Mouse (Mus musculus): ENCODE data around the gene Id3. TPM values are rescaled to one million over a fixed set of nuclear protein-coding genes. Genes with fewer than 3 reads are reported as not detected.

Gene Id3
- polyA plus RNA-seq, 1 experiment from 2014 or later: 224 TPM

DNA sequence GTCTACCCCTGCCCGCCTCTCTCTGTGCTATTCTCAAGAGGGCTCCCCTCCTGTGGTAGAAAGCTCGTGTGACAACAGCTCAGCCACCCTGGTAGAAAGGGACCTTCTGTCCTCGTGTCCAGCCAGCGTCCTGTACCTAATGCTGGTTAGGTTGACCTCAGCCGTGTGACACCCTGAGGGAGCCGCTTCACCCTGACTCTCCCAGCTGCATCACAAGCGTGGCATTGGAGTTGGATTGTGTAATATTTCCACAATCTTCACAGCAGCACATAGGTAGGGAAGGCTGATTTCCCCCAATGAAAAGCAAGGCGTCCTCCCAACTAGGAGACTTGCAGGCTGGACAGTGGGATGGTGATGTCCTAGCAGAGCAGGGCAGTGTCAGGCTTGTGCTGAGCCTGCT, 43.0 kb downstream of the Id3 start:
- Histone ChIP-seq H3K36me3 (ENCODE audit: control insufficient read depth, insufficient read depth, low read length) (no peaks in the 10 kb centered on the region), H3K4me1 (replicated peaks; ENCODE audit: control insufficient read depth, insufficient read depth) (no peaks in the 10 kb centered on the region), H3K27me3 (ENCODE audit: control insufficient read depth, insufficient read depth, low read length) (no peaks in the 10 kb centered on the region), H3K9ac (ENCODE audit: low read length) (no peak overlapping the region), H3K4me3 (ENCODE audit: low read depth, low read length) (no peak overlapping the region), H3K9me3 (ENCODE audit: control insufficient read depth, low read length) (no peaks in the 10 kb centered on the region), H3K4me2 (replicated peaks; ENCODE audit: low read depth) (no peak overlapping the region), H3K27ac (replicated peaks) (no peak overlapping the region)
- ATAC-seq (ENCODE audit: low FRiP score, low TSS enrichment) (no peak), DNase-seq (ENCODE audit: low spot score) (no peak)
- 84% methylated on average over 8 of the region's 8 CpGs for WGBS
- no peak for TF ChIP-seq CTCF (IDR thresholded peaks at IDR 0.05; ENCODE audit: low read depth)
- TF ChIP-seq EP300 (optimal IDR thresholded peaks at IDR 0.05): no peak

DNA sequence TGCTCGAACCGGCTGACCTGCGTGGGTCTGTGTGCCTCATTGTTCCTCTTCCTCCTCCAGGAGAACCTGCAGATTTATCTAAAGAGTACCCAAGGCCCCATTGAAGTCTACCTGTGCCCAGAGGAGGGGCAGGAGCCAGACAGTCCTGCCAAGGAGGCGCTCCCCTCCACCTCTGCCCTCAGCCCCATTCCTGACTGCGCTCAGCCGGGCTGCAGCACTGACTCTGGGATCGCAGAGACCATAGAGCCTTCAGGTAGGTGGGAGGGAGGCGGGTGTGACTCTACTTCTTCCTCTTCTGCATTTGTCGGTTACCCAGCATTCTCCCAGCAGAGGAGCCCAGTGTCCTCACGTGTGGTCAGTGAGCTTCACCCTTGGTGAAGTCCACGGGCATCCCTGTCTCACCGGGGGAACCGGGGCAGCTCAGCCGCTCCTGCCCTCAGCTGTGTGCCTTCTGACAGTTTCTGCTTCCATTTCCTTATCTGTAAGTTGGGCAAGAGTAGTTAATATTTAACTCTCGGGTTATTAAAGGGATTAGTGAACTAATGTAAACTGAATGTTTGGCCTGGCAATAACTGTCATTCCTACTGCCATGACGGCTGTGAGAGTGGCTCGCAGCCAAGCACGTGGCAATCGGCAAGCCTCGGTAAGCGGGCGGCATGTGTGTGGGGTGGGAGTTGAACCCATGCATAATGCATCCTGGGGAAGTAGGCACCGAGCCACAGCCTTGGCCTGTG, 43.6 kb downstream of the Id3 start:
- no peaks in the 10 kb centered on the region for H3K9me3 ChIP-seq (ENCODE audit: control insufficient read depth, low read length)
- no peaks in the 10 kb centered on the region for H3K27me3 ChIP-seq (ENCODE audit: control insufficient read depth, insufficient read depth, low read length)
- peak; percentile 63 for ATAC-seq (ENCODE audit: low FRiP score, low TSS enrichment)
- DNase-seq (ENCODE audit: low spot score): peak; percentile 82
- no peak overlapping the region for H3K9ac ChIP-seq (ENCODE audit: low read length)
- no peak overlapping the region for H3K4me3 ChIP-seq (ENCODE audit: low read depth, low read length)
- H3K4me1 ChIP-seq (replicated peaks; ENCODE audit: control insufficient read depth, insufficient read depth): no peaks in the 10 kb centered on the region
- H3K36me3 ChIP-seq (ENCODE audit: control insufficient read depth, insufficient read depth, low read length): no peaks in the 10 kb centered on the region
- no peak for TF ChIP-seq CTCF (IDR thresholded peaks at IDR 0.05; ENCODE audit: low read depth)
- TF ChIP-seq EP300 (optimal IDR thresholded peaks at IDR 0.05): no peak
- 0 out of 2 replicates have a peak overlapping the region, but pooled peaks have one; percentile 20 for H3K4me2 ChIP-seq (replicated peaks; ENCODE audit: low read depth)
- H3K27ac ChIP-seq (replicated peaks): no peak overlapping the region; the same call in 1 of the 2 replicates
- WGBS: 47% methylated on average over 23 of the region's 23 CpGs

DNA sequence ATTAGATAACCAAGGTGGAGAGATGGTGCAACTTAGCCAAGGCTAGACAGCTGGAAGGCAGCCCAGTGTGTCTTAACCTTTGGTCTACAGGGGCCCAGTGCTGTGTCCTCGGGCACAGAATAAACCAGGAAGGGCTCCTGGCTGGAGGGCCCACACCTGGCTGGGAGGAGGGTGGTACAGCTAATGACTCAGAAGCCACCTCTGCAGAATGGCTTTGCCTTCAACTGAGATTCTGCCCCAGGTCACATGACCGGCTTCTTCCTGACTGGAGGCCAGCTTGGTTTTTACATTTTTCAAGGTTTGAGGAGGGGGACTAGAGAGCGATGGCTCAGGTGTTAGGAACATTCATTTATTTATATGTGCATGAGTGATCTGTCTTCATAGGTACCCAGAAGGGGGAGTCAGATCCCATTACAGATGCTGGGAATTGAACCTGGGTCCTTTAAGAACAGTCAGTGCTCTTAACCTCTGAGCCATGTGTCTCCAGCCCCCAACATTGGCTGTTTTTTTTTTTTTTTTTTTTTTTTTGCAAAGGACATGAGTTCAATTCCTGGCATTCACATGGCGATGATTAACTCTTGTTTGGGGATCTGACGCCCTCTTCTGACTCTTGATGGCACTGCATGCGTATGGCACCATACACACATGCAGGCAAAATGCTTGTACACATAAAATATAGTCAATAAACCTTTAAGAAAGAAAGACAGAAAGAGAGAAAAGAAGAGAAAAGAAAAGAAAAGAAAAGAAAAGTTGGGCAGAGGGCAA, 45.9 kb downstream of the Id3 start:
- H3K4me3 ChIP-seq (ENCODE audit: low read depth, low read length): no peak overlapping the region
- H3K9ac ChIP-seq (ENCODE audit: low read length): no peak overlapping the region
- H3K4me2 ChIP-seq (replicated peaks; ENCODE audit: low read depth): no peak overlapping the region
- H3K27me3 ChIP-seq (ENCODE audit: control insufficient read depth, insufficient read depth, low read length): no peaks in the 10 kb centered on the region
- no peaks in the 10 kb centered on the region for H3K4me1 ChIP-seq (replicated peaks; ENCODE audit: control insufficient read depth, insufficient read depth)
- no peak for DNase-seq (ENCODE audit: low spot score)
- no peaks in the 10 kb centered on the region for H3K9me3 ChIP-seq (ENCODE audit: control insufficient read depth, low read length)
- H3K36me3 ChIP-seq (ENCODE audit: control insufficient read depth, insufficient read depth, low read length): no peaks in the 10 kb centered on the region
- TF ChIP-seq CTCF (IDR thresholded peaks at IDR 0.05; ENCODE audit: low read depth) (peak; percentile 61), EP300 (optimal IDR thresholded peaks at IDR 0.05) (no peak)
- WGBS: 91% methylated on average over 6 of the region's 6 CpGs
- ATAC-seq (ENCODE audit: low FRiP score, low TSS enrichment): peak; percentile 47; the same call in 1 of the 2 replicates
- no peak overlapping the region for H3K27ac ChIP-seq (replicated peaks)

DNA sequence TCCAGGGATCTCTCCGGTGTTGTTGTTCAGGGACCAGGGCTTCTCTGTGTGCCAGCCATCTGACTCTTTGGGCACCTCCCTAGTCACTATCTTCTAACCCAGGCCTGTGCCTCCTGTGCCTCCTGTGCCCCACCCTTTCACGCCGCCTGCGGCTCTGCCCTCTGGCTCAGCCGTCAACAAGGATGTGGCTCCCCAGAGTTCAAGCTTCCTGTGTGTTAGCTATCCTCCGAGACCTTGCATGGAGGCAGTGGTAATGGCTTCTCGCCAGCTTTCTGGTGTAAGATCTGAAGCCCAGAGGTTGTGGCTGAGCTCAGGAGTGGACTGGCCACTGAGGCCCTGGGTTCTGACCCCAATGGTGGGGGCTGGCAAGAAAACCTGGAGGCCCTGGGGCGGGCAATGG, 46.6 kb downstream of the Id3 start:
- Histone ChIP-seq H3K4me3 (ENCODE audit: low read depth, low read length) (no peak overlapping the region), H3K9ac (ENCODE audit: low read length) (no peak overlapping the region), H3K27me3 (ENCODE audit: control insufficient read depth, insufficient read depth, low read length) (no peaks in the 10 kb centered on the region), H3K27ac (replicated peaks) (no peak overlapping the region), H3K9me3 (ENCODE audit: control insufficient read depth, low read length) (no peaks in the 10 kb centered on the region), H3K4me1 (replicated peaks; ENCODE audit: control insufficient read depth, insufficient read depth) (no peaks in the 10 kb centered on the region), H3K36me3 (ENCODE audit: control insufficient read depth, insufficient read depth, low read length) (no peaks in the 10 kb centered on the region), H3K4me2 (replicated peaks; ENCODE audit: low read depth) (no peak overlapping the region)
- TF ChIP-seq EP300 (optimal IDR thresholded peaks at IDR 0.05) (no peak), CTCF (IDR thresholded peaks at IDR 0.05; ENCODE audit: low read depth) (no peak)
- DNase-seq (ENCODE audit: low spot score) (peak; percentile 57), ATAC-seq (ENCODE audit: low FRiP score, low TSS enrichment) (peak; percentile 41; the same call in 1 of the 2 replicates)
- 65% methylated on average over 8 of the region's 8 CpGs for WGBS

DNA sequence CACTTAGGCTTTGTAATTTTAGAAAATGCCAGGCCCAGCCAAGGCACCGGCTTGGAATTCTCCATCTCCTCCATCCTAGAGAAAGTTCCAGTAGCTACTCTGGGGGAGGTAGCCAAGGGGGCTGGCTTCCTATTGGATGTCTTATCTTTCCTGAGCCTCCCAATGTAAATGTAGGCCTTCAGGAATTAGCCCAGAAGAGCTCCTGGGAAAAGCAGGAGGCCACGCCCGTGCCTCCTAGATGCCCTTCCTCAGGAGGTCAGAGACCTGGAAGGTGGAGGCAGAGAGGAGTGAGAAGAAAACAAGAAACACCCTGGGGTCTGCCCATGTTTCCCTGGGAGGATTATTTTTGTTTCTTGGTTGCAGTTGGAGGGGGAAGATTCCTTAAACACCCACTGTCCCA, 50.3 kb downstream of the Id3 start:
- Histone ChIP-seq H3K4me1 (replicated peaks; ENCODE audit: control insufficient read depth, insufficient read depth) (no peaks in the 10 kb centered on the region), H3K9ac (ENCODE audit: low read length) (no peak overlapping the region), H3K9me3 (ENCODE audit: control insufficient read depth, low read length) (no peaks in the 10 kb centered on the region), H3K27ac (replicated peaks) (no peak overlapping the region), H3K27me3 (ENCODE audit: control insufficient read depth, insufficient read depth, low read length) (no peaks in the 10 kb centered on the region), H3K4me3 (ENCODE audit: low read depth, low read length) (no peak overlapping the region), H3K36me3 (ENCODE audit: control insufficient read depth, insufficient read depth, low read length) (no peaks in the 10 kb centered on the region), H3K4me2 (replicated peaks; ENCODE audit: low read depth) (no peak overlapping the region)
- WGBS: 72% methylated on average over 3 of the region's 3 CpGs
- no peak for ATAC-seq (ENCODE audit: low FRiP score, low TSS enrichment)
- no peak for DNase-seq (ENCODE audit: low spot score)
- no peak for TF ChIP-seq EP300 (optimal IDR thresholded peaks at IDR 0.05)
- no peak for TF ChIP-seq CTCF (IDR thresholded peaks at IDR 0.05; ENCODE audit: low read depth)

DNA sequence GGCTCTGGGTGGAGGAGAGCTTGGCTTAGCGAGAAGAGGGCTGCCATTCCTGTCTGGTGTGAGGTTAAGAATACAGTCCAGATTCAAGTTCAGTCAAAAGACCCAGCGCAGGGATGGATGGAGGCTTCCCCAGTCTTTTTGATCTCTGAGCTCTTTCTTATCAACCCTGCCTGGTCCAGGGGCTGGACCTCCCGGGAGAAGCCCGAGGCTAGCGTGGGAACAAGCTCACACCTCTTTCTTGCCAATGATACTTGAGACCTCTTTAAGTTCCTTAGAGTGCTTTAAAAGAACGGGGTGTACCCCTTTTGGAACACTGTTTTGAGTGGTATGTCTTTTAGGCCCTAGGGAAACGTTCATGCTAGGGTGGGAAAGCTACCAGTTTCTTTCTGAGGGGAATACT, 51.7 kb downstream of the Id3 start:
- Histone ChIP-seq H3K27me3 (ENCODE audit: control insufficient read depth, insufficient read depth, low read length) (no peaks in the 10 kb centered on the region), H3K4me1 (replicated peaks; ENCODE audit: control insufficient read depth, insufficient read depth) (no peaks in the 10 kb centered on the region), H3K4me3 (ENCODE audit: low read depth, low read length) (no peak overlapping the region), H3K9ac (ENCODE audit: low read length) (no peak overlapping the region), H3K27ac (replicated peaks) (no peak overlapping the region), H3K9me3 (ENCODE audit: control insufficient read depth, low read length) (no peaks in the 10 kb centered on the region), H3K36me3 (ENCODE audit: control insufficient read depth, insufficient read depth, low read length) (no peaks in the 10 kb centered on the region), H3K4me2 (replicated peaks; ENCODE audit: low read depth) (no peak overlapping the region)
- TF ChIP-seq EP300 (optimal IDR thresholded peaks at IDR 0.05): no peak
- no peak for TF ChIP-seq CTCF (IDR thresholded peaks at IDR 0.05; ENCODE audit: low read depth)
- DNase-seq (ENCODE audit: low spot score): no peak
- no peak for ATAC-seq (ENCODE audit: low FRiP score, low TSS enrichment)
- WGBS: 61% methylated on average over 7 of the region's 7 CpGs

Other genes with a start within 250 kb of the Id3 start
- 0.10 and 0.11 TPM in 2 replicates for gene Cnr2, start 248.1 kb upstream of the Id3 start, polyA plus RNA-seq (2015; fragmentation: Nextera tagmentation; extraction: Ambion mirVana)
- 171 and 179 TPM in 2 replicates for gene Fuca1, start 222.8 kb upstream of the Id3 start, polyA plus RNA-seq (2015; fragmentation: Nextera tagmentation; extraction: Ambion mirVana)
- 154 and 163 TPM in 2 replicates for gene Hmgcl, start 197.0 kb upstream of the Id3 start, polyA plus RNA-seq (2015; fragmentation: Nextera tagmentation; extraction: Ambion mirVana)
- 161 and 166 TPM in 2 replicates for gene Gale, start 179.8 kb upstream of the Id3 start, polyA plus RNA-seq (2015; fragmentation: Nextera tagmentation; extraction: Ambion mirVana)
- gene Lypla2, start 170.9 kb upstream of the Id3 start, polyA plus RNA-seq (2015; fragmentation: Nextera tagmentation; extraction: Ambion mirVana): 88.6 and 89.6 TPM in 2 replicates
- gene Pithd1, start 156.2 kb upstream of the Id3 start, polyA plus RNA-seq (2015; fragmentation: Nextera tagmentation; extraction: Ambion mirVana): 40.1 and 40.7 TPM in 2 replicates
- 21.5 and 22.9 TPM in 2 replicates for gene Eloa, start 121.7 kb upstream of the Id3 start, polyA plus RNA-seq (2015; fragmentation: Nextera tagmentation; extraction: Ambion mirVana)
- 369 and 402 TPM in 2 replicates for gene Rpl11, start 90.1 kb upstream of the Id3 start, polyA plus RNA-seq (2015; fragmentation: Nextera tagmentation; extraction: Ambion mirVana)
- gene E2f2, start 28.9 kb downstream of the Id3 start, polyA plus RNA-seq (2015; fragmentation: Nextera tagmentation; extraction: Ambion mirVana): 0.91 and 1.5 TPM in 2 replicates
- 1.6 and 1.9 TPM in 2 replicates for gene Asap3, start 62.9 kb downstream of the Id3 start, polyA plus RNA-seq (2015; fragmentation: Nextera tagmentation; extraction: Ambion mirVana)
- gene Tcea3, start 104.2 kb downstream of the Id3 start, polyA plus RNA-seq (2015; fragmentation: Nextera tagmentation; extraction: Ambion mirVana): 31.1 and 35.0 TPM in 2 replicates
- 8.8 and 9.0 TPM in 2 replicates for gene Zfp46, start 141.2 kb downstream of the Id3 start, polyA plus RNA-seq (2015; fragmentation: Nextera tagmentation; extraction: Ambion mirVana)
- gene Hnrnpr, start 167.4 kb downstream of the Id3 start, polyA plus RNA-seq (2015; fragmentation: Nextera tagmentation; extraction: Ambion mirVana): 54.2 and 54.8 TPM in 2 replicates

Measured in stomach, postnatal 0 days (tissue).